Mouse (Mus musculus): Measurements from ENCODE around the gene Gas2l2. TPM values are rescaled to one million over a fixed set of nuclear protein-coding genes. Genes with fewer than 3 reads are reported as not detected.
A peak's percentile ranks its signal among the peaks of the same experiment; 100 is the strongest.

The Gas2l2 gene
- polyA plus RNA-seq, 1 experiment = not detected

DNA sequence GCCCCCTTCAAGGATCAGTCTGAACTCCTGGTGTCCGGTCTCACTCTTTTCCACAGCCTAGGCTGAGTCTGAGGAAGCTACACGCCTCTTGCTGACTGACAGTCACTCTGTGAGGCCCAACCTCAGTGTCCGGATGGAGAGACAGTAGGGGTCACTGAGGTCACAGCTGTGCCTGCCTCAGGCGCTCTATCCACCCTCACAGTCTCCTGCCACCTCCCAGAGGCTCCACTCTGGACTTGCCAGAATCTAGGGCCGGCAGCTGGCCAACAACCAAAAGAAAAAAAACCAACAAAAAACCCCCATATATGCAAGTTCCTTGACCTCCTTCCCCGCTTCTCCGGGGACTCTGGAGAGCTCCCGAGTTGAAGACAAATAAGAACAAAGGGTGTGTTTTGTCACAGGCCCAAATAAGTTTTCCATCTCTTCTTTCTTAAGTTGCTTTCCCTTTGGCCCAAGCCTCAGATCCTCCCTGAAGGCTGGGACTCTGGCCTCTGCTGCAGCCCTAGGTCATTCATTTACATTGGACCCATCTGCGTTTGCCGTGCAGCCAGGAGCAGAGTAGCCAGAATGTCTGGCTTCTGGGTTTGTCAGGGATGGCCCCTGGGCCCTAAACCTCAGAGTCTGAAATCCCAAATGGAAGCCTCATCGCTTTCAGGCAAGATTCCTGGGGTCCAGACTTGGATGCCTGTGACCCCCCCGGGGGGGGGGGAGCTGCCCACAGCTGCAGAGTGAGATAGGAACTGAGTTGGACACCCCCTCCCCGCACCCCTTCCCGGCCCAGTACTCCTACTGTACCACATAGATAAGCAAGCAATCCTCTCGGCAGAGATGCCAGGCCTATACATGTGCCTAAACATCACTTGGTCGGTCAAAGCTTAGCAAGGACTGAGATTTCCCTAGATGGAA lies 19.0 kb upstream of the Gas2l2 start:
- Histone ChIP-seq H3K4me1 (ENCODE audit: control insufficient read depth) (peaks cover 4% of the 10 kb centered on the region), H3K36me3 (ENCODE audit: control insufficient read depth) (no peaks in the 10 kb centered on the region), H3K9me3 (ENCODE audit: control insufficient read depth, low read length) (no peaks in the 10 kb centered on the region), H3K27me3 (ENCODE audit: control insufficient read depth) (peaks cover 51% of the 10 kb centered on the region), H3K4me3 (replicated peaks) (no peak overlapping the region)
- TF ChIP-seq TAL1 (IDR thresholded peaks at IDR 0.05; ENCODE audit: low read length) = no peak
- TF ChIP-seq GATA1 (IDR thresholded peaks at IDR 0.05; ENCODE audit: low read length) = no peak

DNA sequence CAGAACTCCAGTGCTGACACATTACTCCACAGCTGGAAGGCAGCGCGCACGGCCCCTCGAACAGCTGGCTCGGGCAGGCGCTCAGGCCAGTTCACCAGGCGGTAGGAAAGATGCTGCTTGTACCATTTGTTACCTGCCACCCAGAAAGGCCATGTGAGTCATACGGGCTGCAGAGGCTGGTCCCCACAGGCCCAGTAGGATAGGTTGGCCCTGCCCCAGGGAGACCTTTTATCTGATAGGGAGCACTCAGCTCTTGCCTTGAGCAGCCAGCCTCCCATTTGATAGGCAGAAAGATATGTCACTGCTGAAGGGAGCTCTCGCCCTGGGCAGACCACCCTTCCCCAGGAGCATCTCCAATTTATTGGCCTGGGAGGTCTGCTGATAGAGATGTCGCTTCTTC lies 18.4 kb upstream of the Gas2l2 start:
- peaks cover 5% of the 10 kb centered on the region for H3K4me1 ChIP-seq (ENCODE audit: control insufficient read depth)
- H3K4me3 ChIP-seq (replicated peaks) = no peak overlapping the region
- H3K9me3 ChIP-seq (ENCODE audit: control insufficient read depth, low read length) = no peaks in the 10 kb centered on the region
- peaks cover 57% of the 10 kb centered on the region for H3K27me3 ChIP-seq (ENCODE audit: control insufficient read depth)
- no peaks in the 10 kb centered on the region for H3K36me3 ChIP-seq (ENCODE audit: control insufficient read depth)
- TF ChIP-seq GATA1 (IDR thresholded peaks at IDR 0.05; ENCODE audit: low read length) (no peak), TAL1 (IDR thresholded peaks at IDR 0.05; ENCODE audit: low read length) (no peak)

DNA sequence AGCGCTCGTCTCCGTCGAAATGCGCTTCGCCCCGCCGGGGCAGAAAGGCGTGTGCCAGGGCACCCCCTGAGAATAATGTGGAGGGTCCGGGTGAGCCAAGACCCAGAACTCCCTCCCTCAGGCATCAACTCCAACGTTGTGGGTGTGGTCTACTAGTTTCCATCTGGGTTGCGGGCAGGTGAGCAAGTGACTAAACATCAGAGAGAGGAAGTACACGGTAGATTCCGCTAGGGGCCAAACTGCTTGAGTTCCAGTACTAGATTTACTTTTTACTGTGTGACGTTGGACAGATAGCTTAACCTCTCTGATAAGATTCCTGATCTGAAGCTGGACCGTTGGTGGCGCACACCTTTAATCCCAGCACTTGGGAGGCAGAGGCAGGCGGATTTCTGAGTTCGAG lies 15.7 kb upstream of the Gas2l2 start:
- H3K4me1 ChIP-seq (ENCODE audit: control insufficient read depth) = peaks cover 15% of the 10 kb centered on the region
- H3K4me3 ChIP-seq (replicated peaks) = no peak overlapping the region
- H3K36me3 ChIP-seq (ENCODE audit: control insufficient read depth) = no peaks in the 10 kb centered on the region
- no peaks in the 10 kb centered on the region for H3K9me3 ChIP-seq (ENCODE audit: control insufficient read depth, low read length)
- TF ChIP-seq GATA1 (IDR thresholded peaks at IDR 0.05; ENCODE audit: low read length) = no peak
- TF ChIP-seq TAL1 (IDR thresholded peaks at IDR 0.05; ENCODE audit: low read length) = no peak
- peaks cover 78% of the 10 kb centered on the region for H3K27me3 ChIP-seq (ENCODE audit: control insufficient read depth)

DNA sequence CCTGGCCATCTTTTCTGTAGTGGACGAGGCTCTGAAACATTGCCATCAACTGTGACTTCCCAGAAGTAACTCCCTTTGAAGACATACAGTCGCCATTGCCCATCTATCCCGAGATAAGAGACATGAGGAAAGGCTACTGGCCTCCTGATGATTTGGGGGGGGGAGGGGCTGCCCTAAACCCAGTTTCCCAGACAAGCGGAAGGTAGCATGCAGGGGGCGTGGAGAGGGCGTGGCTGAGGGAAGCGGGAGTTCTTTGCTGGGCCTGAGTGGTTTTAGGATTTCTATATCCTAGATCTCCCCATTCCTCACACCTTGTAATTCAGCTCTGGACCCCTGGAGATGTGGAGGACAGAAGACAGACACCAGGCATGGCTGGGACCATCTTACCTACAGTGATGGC lies 14.6 kb upstream of the Gas2l2 start:
- Histone ChIP-seq H3K36me3 (ENCODE audit: control insufficient read depth) (no peaks in the 10 kb centered on the region), H3K4me3 (replicated peaks) (no peak overlapping the region), H3K4me1 (ENCODE audit: control insufficient read depth) (peaks cover 15% of the 10 kb centered on the region), H3K9me3 (ENCODE audit: control insufficient read depth, low read length) (no peaks in the 10 kb centered on the region), H3K27me3 (ENCODE audit: control insufficient read depth) (peaks cover 79% of the 10 kb centered on the region)
- no peak for TF ChIP-seq GATA1 (IDR thresholded peaks at IDR 0.05; ENCODE audit: low read length)
- no peak for TF ChIP-seq TAL1 (IDR thresholded peaks at IDR 0.05; ENCODE audit: low read length)

DNA sequence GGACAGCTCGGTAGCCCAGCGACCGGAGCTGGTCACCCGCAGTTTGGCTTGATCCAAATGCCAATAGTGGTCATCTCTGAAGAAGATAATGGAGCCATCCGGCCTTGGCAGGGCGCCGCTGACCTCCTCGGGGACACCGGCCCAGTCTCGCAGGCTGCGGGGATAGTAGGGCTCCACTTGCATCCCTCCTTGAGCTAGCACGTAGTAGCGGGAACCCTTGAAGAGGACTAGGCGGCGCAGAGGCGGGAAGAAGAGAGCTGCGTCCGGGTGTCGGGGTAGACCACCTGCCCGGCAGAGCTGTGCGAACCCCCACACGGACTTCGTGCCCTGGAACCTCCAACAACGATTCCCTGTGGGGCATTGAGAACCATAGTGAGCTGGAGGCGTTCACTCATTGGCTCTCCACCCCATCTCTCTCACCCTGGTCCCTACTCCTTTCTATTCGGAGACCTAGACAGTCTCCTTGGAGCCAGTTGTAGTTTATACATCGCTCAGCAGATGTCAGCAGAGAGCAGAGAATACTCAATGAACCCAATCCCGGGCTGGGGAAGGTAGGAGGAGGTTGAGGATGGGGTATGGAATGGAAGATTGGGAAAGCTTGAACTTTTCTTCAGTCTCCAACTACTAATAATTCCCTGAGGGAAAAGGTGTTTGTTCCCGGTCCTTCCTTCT lies 13.5 kb upstream of the Gas2l2 start:
- peaks cover 79% of the 10 kb centered on the region for H3K27me3 ChIP-seq (ENCODE audit: control insufficient read depth)

DNA sequence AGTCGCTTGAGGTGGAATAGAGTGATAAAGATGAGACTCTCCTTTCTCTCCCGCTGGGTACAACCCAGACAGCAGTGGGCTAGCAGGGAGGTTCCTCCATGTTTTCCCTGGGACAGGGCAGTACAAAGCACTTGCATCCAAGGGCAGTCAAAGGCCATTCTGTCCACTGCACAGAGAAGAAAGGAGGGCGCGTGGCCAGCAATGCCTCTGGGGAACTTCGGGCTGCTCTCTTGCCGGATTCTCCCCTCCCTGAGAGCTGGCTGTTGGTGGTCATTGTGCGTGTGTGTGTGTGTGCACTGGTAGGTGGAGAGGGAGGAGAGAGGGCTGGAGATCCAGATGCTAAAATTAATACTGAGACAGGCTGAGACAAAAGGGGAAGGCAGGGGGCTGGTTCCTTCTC lies 12.0 kb upstream of the Gas2l2 start:
- H3K36me3 ChIP-seq (ENCODE audit: control insufficient read depth) = no peaks in the 10 kb centered on the region

More for the DNA sequence above, 13.5 kb upstream of the Gas2l2 start:
- TF ChIP-seq GATA1 (IDR thresholded peaks at IDR 0.05; ENCODE audit: low read length) = no peak
- no peak for TF ChIP-seq TAL1 (IDR thresholded peaks at IDR 0.05; ENCODE audit: low read length)
- H3K4me3 ChIP-seq (replicated peaks) = no peak overlapping the region
- no peaks in the 10 kb centered on the region for H3K9me3 ChIP-seq (ENCODE audit: control insufficient read depth, low read length)
- no peaks in the 10 kb centered on the region for H3K36me3 ChIP-seq (ENCODE audit: control insufficient read depth)
- H3K4me1 ChIP-seq (ENCODE audit: control insufficient read depth) = peaks cover 13% of the 10 kb centered on the region

DNA sequence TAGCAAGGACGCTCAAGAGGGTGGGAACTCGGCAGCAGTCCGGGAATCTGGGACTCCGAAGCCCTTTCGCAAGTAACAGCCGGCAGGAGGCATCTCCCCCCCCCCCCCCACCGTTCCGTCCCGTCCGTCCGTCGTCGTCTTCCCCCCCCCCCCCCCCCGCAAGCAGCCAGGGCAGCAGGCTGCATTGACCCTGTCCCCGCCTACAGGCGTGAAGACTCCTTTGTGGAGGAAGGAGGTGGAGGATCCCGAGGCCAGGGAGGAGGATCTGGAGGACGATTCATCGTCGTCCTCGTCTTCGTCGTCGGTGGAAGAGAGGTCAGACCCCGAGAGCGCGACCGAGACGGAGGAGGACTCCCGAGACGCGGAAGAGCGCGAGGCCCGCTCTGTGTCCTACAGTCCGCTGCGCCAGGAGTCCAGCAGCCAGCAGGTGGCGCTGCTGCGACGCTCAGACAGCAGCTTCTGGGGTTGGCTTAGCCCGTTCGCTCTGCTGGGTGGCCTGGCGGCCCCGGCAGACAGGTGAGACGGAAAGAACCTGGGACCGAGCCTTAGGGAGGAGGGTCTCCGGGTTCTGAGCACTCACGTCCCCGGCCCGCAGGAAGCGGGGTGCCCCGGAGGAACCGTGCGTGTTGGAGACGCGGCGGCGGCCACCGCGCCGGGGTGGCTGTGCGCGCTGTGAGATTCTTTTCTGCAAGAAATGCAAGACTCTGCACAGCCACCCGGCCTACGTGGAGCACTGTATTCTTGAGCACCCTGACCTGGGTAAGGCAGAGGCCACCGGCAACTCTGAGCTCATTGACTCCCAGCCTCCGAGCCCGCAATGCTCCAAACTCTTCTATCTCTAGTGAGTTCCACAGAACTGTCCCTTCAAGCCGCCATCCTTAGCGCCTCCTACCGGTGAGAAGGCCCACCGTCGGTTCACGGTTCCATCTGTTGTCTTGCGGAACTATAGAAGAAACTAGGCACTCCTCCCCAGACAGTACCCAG lies 11.1 kb upstream of the Gas2l2 start:
- Histone ChIP-seq H3K9me3 (ENCODE audit: control insufficient read depth, low read length) (no peaks in the 10 kb centered on the region), H3K4me3 (replicated peaks) (peak overlapping the region; percentile 71), H3K4me1 (ENCODE audit: control insufficient read depth) (peaks cover 11% of the 10 kb centered on the region), H3K27me3 (ENCODE audit: control insufficient read depth) (peaks cover 67% of the 10 kb centered on the region), H3K36me3 (ENCODE audit: control insufficient read depth) (no peaks in the 10 kb centered on the region)
- TF ChIP-seq GATA1 (IDR thresholded peaks at IDR 0.05; ENCODE audit: low read length) (no peak), TAL1 (IDR thresholded peaks at IDR 0.05; ENCODE audit: low read length) (no peak)

More for the DNA sequence above, 12.0 kb upstream of the Gas2l2 start:
- Histone ChIP-seq H3K27me3 (ENCODE audit: control insufficient read depth) (peaks cover 69% of the 10 kb centered on the region), H3K9me3 (ENCODE audit: control insufficient read depth, low read length) (no peaks in the 10 kb centered on the region), H3K4me1 (ENCODE audit: control insufficient read depth) (peaks cover 11% of the 10 kb centered on the region), H3K4me3 (replicated peaks) (no peak overlapping the region)
- TF ChIP-seq TAL1 (IDR thresholded peaks at IDR 0.05; ENCODE audit: low read length) (no peak), GATA1 (IDR thresholded peaks at IDR 0.05; ENCODE audit: low read length) (no peak)

DNA sequence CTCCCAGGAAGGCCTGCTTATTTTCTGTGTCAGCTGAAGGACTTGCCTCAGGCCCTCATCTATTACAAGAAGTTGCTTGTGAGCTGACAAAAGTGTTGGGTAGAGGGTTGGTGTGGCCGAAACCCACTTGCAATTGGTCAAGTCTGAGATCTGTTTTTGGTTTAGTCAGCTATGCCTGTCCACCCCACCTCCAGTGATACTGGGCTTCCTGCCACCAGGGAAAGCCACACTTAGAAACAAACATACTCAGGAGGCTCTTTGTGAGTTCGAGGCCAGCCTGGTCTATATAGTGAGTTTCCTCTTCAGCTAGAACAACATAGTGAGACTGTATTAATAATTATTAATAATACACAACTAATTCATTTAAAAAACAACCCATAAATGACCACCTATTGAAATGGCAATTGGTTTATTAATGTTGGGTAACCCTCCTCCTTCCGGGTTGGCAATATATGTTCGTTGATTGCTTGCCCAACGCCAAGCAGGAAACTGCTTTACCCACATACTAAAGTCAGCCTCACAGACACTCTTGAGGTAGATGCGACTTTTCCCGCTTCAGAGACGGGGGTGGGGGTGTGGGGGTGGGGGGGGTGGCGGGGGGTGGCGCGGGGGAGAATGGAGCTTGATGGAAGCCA lies 10.3 kb upstream of the Gas2l2 start:
- H3K9me3 ChIP-seq (ENCODE audit: control insufficient read depth, low read length) = no peaks in the 10 kb centered on the region
- no peak overlapping the region for H3K4me3 ChIP-seq (replicated peaks)
- no peak for TF ChIP-seq GATA1 (IDR thresholded peaks at IDR 0.05; ENCODE audit: low read length)
- no peak for TF ChIP-seq TAL1 (IDR thresholded peaks at IDR 0.05; ENCODE audit: low read length)
- peaks cover 66% of the 10 kb centered on the region for H3K27me3 ChIP-seq (ENCODE audit: control insufficient read depth)
- H3K36me3 ChIP-seq (ENCODE audit: control insufficient read depth) = no peaks in the 10 kb centered on the region
- peaks cover 11% of the 10 kb centered on the region for H3K4me1 ChIP-seq (ENCODE audit: control insufficient read depth)

All from erythroblast, embryonic 14.5 days (primary cell).